22 mouse cellular contexts compared by ENCODE assay signal in the genomic region with DNA sequence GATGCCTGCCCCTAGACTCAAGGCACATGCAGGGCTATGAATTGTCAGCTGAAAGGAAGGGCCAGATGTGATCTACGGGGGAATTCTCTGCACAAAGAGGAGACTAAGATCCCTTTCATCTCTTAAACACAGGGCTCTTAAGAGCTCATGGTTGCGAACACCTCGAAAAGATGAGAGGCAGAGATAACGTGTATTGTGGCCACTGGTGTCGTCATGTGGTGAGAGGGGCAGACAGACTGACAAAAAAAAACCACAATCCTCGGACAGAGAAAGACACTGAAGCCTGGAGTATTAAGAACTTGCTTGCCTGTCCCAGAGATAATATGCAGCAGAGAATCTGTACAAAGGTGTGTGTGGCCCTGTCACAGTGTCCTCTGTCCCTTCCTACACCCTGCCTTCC.
DNase-seq lines count a peak whose midpoint lies in the region; ATAC-seq lines count a peak whose summit lies in the region.
"Had no signal": no experiment of that assay in that cellular context is flagged by ENCODE, and none has a peak within 500 bp of the region (broad histone marks: within the 10 kb centered on the region; RNA-seq: fewer than 3 reads in every experiment).

No protein-coding gene starts in this region.

- DNase-seq in heart, adult 11 months, result peak; percentile 44
- no peak for DNase-seq in heart, adult 9 months (ENCODE audit: low spot score in 2 of 2)
- DNase-seq in 416B (ENCODE audit: low read depth), result peak; percentile 52
- DNase-seq in induced T-regulatory cell, adult 2 months (ENCODE audit: low read depth), result peak; percentile 2
- DNase-seq in embryo, embryonic 11 days, result no peak
- no peak for DNase-seq in layer of hippocampus, postnatal 36 days
- DNase-seq in ovary, postnatal 14 days (ENCODE audit: low spot score), result no peak
- DNase-seq: adrenal gland, postnatal 10 days; adrenal gland, postnatal 36 days; B cell, adult 2 months; cerebellum, adult 18-20 months; cerebellum, adult 9-10 months; cerebellum, postnatal 14 days; forebrain, postnatal 0 days; gastrocnemius, postnatal 25 days; heart, postnatal 10 days; heart, postnatal 36 days had no signal

- ATAC-seq in monocyte, adult 5-6 weeks (replicated peaks; ENCODE audit: insufficient number of reproducible peaks, low FRiP score, low TSS enrichment, poor library complexity, severe bottlenecking), result 0 out of 2 replicates have a peak, but pooled peaks have one; percentile 43
- ATAC-seq: forebrain, embryonic 14.5 days; forebrain, postnatal 0 days; hindbrain, postnatal 0 days; intestine, postnatal 0 days; Patski had no signal

Comparison
In these comparisons a context has a peak if more than half of its experiments do, and no peak if none do; other contexts are left out.
1. DNase-seq: peak in heart, adult 11 months (single experiment), 416B (single experiment) and induced T-regulatory cell, adult 2 months (single experiment); none in heart, adult 9 months (0 of 2), embryo, embryonic 11 days (single experiment), layer of hippocampus, postnatal 36 days (0 of 2) and ovary, postnatal 14 days (single experiment).